ENCODE assay signal across 1 mouse cellular context in the genomic region with DNA sequence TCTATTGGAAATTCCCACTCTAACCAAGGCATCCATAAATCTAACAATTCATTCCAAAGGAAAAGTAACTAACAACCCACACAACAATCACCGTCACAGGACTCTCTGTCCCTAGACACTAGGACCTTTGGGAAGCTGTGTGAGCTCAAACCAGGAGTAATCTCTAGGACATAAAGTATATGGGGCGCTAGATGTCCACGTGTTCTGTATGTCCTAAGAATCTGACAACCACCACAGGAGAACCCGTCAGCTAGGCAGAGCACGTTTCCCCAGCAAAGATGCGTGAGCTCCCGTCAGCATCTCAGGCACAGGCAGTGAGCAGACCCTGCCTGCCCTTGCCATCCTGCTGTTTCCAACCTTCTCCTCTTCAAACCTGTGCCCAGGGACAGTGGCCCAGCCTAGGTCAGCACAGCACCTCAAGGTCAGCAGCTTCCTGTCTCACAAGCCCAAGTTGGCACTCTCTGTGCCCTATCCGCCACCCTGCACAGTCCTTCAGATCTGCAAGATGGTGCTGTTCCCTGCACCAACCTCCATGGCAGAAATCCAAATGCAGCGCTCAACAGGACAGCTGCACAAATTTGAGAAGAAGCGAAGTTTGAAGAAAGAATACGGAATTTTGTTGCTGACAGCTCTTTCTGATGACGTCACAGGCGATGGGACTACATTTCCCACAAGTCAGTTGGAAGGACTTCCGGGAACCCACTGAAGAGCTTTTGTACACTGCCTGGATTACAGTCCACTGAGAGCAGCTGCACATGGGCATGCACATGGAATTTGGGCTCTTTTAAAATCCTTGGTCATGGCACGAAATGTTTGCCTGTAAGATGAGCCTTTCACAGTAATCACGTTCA.
TF ChIP-seq lines count a peak whose summit lies in the region.

A gene (minus strand): TSS at position 664 of the 851 bp plus-strand sequence.

TF ChIP-seq in CH12.LX, 34 proteins besides CTCF, POLR2A, EP300 and RAD21 (continued from another document):
- TF ChIP-seq MEF2A (IDR thresholded peaks at IDR 0.05; ENCODE audit: borderline replicate concordance, low read depth, low read length) (no peak), NRF1 (IDR thresholded peaks at IDR 0.05; ENCODE audit: low read depth, low read length) (no peak), GABPA (IDR thresholded peaks at IDR 0.05; ENCODE audit: insufficient replicate concordance, low read depth, low read length) (peak; percentile 56; the same call in 1 of the 2 replicates), ZC3H11A (IDR thresholded peaks at IDR 0.05; ENCODE audit: low read depth, low read length) (no peak), TCF12 (IDR thresholded peaks at IDR 0.05; ENCODE audit: low read depth, low read length) (peak; percentile 57), ELF1 (IDR thresholded peaks at IDR 0.05; ENCODE audit: low read depth, low read length) (peak; percentile 94), POLR2AphosphoS2 (IDR thresholded peaks at IDR 0.05; ENCODE audit: low read depth, low read length) (peak; percentile 54; the same call in 1 of the 2 replicates), RCOR1 (conservative IDR thresholded peaks at IDR 0.05; ENCODE audit: low read depth, low read length) (no peak), MAX (IDR thresholded peaks at IDR 0.05; ENCODE audit: low read length) (peak; percentile 83), ZNF384 (IDR thresholded peaks at IDR 0.05; ENCODE audit: low read depth, low read length) (no peak), ZMIZ1 (IDR thresholded peaks at IDR 0.05; ENCODE audit: low read depth, low read length) (no peak), MXI1 (IDR thresholded peaks at IDR 0.05; ENCODE audit: low read depth, low read length) (peak; percentile 89), PAX5 (IDR thresholded peaks at IDR 0.05; ENCODE audit: low read length) (no peak), CHD2 (IDR thresholded peaks at IDR 0.05; ENCODE audit: low read length) (peak; percentile 35; the same call in 1 of the 2 replicates), NELFE (IDR thresholded peaks at IDR 0.05; ENCODE audit: low read depth, low read length) (peak; percentile 59), MYC (IDR thresholded peaks at IDR 0.05; ENCODE audit: low read depth, low read length) (peak; percentile 93), E2F4 (IDR thresholded peaks at IDR 0.05; ENCODE audit: insufficient replicate concordance, low read depth, low read length) (peak; percentile 11; the same call in 1 of the 2 replicates), KAT2A (IDR thresholded peaks at IDR 0.05; ENCODE audit: insufficient replicate concordance, low read length) (peak; percentile 94; the same call in 1 of the 2 replicates)
